Mouse (Mus musculus) liver, adult 2 months (tissue): ENCODE data around the gene Zfp108.

Experiments used
- CTCF ChIP-seq: fragments of 200-500 bp; IDR thresholded peaks from 2 replicates; pipeline ENCODE4 v1.5.1; 2011; ENCODE audit warnings: low read depth, low read length, control low read depth
- POLR2A ChIP-seq: fragments of 200-500 bp; IDR thresholded peaks from 2 replicates; pipeline ENCODE4 v1.6.1; 2011; ENCODE audit warnings: low read length, control low read depth; ENCODE audit not compliant: insufficient read depth; ENCODE audit errors: extremely low read depth

GRCm38 (mm10) chr7:24286090-24286489, 31.5 kb downstream of the Zfp108 start:
- peak; percentile 29 for TF ChIP-seq CTCF
- TF ChIP-seq POLR2A: no peak
